Mouse (Mus musculus): ENCODE data around the gene Aqr.

Aqr gene

DNA sequence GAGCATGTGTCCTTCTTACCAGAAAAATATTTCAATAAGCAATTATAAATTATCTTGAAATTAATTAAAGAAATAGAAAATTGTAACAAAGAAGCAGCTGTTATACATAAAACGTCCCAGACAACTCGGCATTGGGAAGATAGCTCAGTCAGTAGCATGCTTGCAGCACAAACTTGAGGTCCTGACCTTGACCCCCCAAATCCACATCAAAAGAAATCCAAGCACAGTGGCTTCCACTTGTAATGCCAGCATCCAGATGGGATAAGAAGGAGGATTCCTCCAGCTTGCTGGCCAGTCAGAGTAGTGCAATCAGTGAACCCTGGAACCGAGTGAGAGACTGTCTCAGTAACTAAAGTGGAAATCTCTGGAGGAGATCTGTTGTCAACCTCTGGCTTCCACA lies 120.6 kb downstream of the Aqr start:
- no peak for DNase-seq (ENCODE audit: low read depth in 2 of 2, low spot score in 2 of 2)

DNA sequence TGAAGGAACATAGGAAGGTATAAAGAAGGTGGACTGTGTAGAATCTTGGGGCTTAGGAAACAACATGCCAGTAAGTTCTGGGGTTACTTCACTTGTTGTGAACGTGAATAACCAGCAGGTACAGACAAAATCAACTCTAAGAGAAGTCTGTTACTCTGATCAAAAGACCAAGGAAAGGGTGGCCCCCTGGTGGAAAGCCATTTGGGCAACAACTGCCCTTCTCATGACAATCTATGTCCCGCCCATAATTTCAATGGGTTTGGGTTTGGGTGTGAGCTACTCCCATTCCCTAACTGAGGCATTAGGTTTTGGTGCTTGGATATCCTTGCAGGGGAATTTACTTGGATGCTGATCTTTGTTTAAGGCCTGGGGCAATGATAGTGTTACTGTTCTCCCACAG lies 122.8 kb downstream of the Aqr start:
- no peak for DNase-seq (ENCODE audit: low read depth in 2 of 2, low spot score in 2 of 2)

DNA sequence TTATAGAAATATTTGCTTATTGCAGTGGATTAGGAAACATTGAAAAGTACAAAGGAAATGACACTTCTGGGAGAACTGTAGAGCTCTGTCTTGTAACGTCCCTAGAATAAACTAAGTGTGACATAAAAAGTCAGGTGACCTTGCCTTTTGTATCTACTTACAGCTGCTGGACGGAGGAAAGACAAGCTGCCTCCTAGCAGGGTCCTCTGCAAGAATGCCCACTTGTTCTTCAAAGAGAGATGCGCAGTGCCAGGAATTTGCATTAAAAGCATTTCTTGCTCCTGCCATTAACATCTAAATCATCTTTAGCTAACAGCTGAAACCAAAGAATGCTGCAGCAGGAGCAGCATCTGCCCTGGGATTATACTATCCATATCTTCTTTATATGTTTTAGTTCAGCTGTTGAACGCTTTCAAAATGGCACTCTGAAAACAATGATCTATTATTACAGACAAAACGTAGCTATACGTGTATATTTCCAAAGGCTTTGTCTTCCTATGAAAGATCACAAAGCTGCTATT lies 126.7 kb downstream of the Aqr start:
- no peak for DNase-seq (ENCODE audit: low read depth in 2 of 2, low spot score in 2 of 2)

DNA sequence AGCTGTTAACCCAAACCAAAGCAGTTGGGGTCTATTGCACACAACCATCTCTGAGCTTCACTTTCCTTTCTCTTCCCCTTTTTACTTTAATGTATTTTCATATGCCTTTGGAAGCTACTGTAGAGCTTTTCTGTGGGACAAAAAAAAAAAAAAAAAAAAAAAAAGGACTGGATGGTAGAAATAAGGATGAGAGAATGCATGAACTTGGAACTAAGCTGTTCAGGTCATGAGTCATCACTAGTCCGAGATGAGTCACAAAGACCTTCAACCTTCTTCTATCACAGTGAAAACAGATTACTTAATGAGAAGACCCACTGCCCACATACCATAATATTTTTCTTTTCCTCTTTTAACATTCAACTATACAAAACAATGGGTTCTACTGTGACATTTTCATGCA lies 127.2 kb downstream of the Aqr start:
- DNase-seq (ENCODE audit: low read depth in 2 of 2, low spot score in 2 of 2), result no peak

GRCm38 (mm10) chr2:114058226-114058796 lies 128.5 kb downstream of the Aqr start:
- DNase-seq (ENCODE audit: low read depth in 2 of 2, low spot score in 2 of 2), result no peak

GRCm38 (mm10) chr2:114057303-114057853 lies 129.4 kb downstream of the Aqr start:
- no peak for DNase-seq (ENCODE audit: low read depth in 2 of 2, low spot score in 2 of 2)

DNA sequence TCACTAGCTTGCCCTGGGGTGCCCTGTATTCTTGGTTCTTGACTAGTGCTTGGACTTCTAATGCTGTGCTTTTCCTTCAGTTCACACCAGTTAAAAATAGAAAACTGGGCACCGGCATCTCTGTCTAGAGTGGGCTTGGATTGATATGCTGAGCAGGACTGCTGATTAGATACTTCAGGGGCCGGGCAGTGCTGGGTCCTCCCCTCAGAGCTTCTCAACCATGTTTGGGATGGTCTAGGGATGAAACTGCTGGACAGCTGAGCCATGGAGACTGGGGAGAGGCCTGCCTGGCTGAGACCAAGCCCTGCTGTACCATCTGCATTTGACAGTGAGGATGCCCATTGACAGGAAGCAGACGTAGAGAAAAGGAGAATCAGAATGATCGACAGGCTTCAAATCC lies 132.7 kb downstream of the Aqr start:
- no peak for DNase-seq (ENCODE audit: low read depth in 2 of 2, low spot score in 2 of 2)

DNA sequence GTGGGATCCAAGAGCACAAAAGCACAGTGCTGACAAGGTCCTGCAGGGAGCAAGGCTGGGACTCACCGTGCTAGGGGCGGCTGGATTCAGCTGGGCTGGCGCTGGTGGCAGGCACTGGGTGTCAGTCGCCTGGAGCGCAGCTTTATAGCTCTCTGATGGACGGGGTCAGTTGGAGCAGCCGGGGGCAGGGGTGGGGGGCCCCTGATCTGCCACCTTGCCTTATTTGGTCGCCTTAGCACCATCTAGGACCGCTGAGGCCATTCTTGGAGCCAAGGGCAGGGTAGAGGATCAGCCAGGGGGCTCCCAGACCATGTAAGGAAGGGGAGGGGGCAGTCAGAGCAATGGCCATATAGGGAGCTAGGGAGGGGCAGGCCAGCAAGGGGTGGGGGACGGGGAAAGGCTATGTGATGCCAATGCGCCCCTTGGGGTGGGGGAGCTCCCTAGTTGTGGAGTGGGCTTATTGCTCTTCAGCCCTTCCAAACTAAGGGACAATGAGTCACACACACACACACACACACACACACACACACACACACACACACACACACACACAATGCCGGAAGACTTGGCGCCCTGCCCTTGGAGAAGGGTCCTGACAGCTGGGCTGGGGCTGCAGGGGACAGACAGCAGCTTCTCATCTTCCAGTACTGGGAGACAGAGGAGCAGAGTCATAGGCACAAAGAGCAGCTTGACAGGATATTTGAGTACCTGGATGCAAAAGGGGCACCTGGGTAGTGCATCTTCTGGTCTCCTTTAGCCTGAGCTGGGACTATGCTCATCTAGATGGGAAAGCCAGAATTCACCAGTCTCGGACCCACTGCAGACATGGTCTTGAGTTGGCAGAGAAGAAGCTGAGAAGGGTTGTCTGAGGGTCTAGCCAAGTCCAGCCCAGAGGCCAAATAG lies 133.9 kb downstream of the Aqr start, which contains the start of gene Actc1:
Gene Actc1 (minus strand): TSS at position 853 of the 903 bp plus-strand sequence.
- DNase-seq (ENCODE audit: low read depth in 2 of 2, low spot score in 2 of 2), result no peak

DNA sequence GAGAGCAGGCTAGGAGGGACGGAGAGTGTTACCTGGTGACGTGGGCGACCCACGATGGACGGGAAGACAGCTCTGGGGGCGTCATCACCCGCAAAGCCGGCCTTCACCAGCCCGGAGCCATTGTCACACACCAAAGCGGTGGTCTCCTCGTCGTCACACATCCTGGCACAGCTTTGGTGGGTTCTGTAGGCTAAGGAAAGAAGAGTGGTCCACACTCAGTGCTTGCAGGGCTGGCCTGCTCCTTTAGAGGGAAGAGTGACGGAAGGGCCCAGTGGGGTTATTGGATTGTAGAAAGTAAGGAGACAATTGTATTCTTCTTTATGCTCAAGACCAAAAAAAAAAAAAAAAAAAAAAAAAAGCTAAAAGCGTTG lies 135.0 kb downstream of the Aqr start:
- DNase-seq (ENCODE audit: low read depth in 2 of 2, low spot score in 2 of 2), result no peak
